Mouse (Mus musculus) thymus, adult 2 months (tissue): Measurements from ENCODE around the gene Pax5. TPM values are rescaled to one million over a fixed set of nuclear protein-coding genes. Genes with fewer than 3 reads are reported as not detected.

Source experiments
- DNase-seq: peaks from one replicate; pipeline ENCODE4 v3.0.0; 2021
- H3K27ac ChIP-seq: fragments of 200-500 bp; 2 replicates; pipeline ENCODE4 v1.5.1; 2012; ENCODE audit warnings: low read length, control low read depth; ENCODE audit not compliant: control insufficient read depth, insufficient read depth
- H3K27me3 ChIP-seq: fragments of 200-500 bp; 2 replicates; pipeline ENCODE4 v1.6.1; 2012; ENCODE audit warnings: mild to moderate bottlenecking, low read length, moderate library complexity, mixed read lengths; ENCODE audit not compliant: control insufficient read depth, insufficient read depth
- H3K36me3 ChIP-seq: fragments of 200-500 bp; 2 replicates; pipeline ENCODE4 v1.6.1; 2012; ENCODE audit warnings: mild to moderate bottlenecking, low read length, moderate library complexity; ENCODE audit not compliant: control insufficient read depth, insufficient read depth
- H3K4me1 ChIP-seq: fragments of 200-500 bp; replicated peaks from 2 replicates; pipeline ENCODE4 v1.6.1; 2012; ENCODE audit warnings: low read length; ENCODE audit not compliant: control insufficient read depth, insufficient read depth
- H3K4me3 ChIP-seq: fragments of 200-500 bp; 2 replicates; pipeline ENCODE4 v1.5.1; 2012; ENCODE audit warnings: mild to moderate bottlenecking, low read length, control low read depth, moderate library complexity; ENCODE audit not compliant: control insufficient read depth, insufficient read depth
- CTCF ChIP-seq: fragments of 200-500 bp; IDR thresholded peaks from 2 replicates; pipeline ENCODE4 v1.5.1; 2012; ENCODE audit warnings: mild to moderate bottlenecking, control low read depth, low read length, moderate library complexity, borderline replicate concordance; ENCODE audit not compliant: control insufficient read depth, poor library complexity, insufficient read depth; ENCODE audit errors: extremely low read depth
- POLR2A ChIP-seq: fragments of 200-500 bp; IDR thresholded peaks from 2 replicates; pipeline ENCODE4 v1.6.1; 2012; ENCODE audit warnings: mild to moderate bottlenecking, low read length, control low read depth, moderate library complexity; ENCODE audit not compliant: control insufficient read depth, poor library complexity, insufficient read depth; ENCODE audit errors: extremely low read depth
- WGBS: fragments of 180-500 bp; shearing (Covaris S2); methylation state at CpG from one replicate; pipeline ENCODE4 v1.1.7; 2018; 5-methylcytosine and 5-hydroxymethylcytosine counted together
- polyA plus RNA-seq: library from polyadenylated mRNA; depleted of rRNA; stranded (reverse); fragments of >200 nt; gene quantifications from 2 replicates; pipeline ENCODE4 v1.2.3, GENCODE M21; 2012

Gene Pax5
- polyA plus RNA-seq, 1 experiment = 2.7 TPM

DNA sequence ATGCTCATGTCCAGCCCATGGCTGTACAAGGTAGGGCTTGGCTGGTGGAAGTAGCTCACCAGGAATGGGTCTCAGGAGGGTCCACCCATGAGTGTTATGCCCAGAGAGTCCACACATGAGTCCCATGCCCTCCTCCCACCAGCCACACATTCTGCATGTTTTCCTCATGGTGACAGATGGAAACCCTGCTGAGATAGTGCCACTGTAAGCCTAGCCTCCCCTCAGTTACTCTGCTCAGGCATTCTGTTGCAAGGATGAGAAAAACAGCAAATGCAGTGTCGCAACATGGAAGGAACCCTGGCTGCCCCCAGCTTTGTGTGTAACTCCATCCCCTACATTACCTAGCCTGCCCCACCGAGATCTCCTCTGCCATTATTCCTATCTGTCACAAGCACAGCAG, 117.2 kb downstream of the Pax5 start:
- Histone ChIP-seq H3K27me3 (no peaks in the 10 kb centered on the region), H3K4me1 (no peaks in the 10 kb centered on the region), H3K36me3 (no peaks in the 10 kb centered on the region), H3K4me3 (no peak overlapping the region), H3K27ac (no peak overlapping the region)
- TF ChIP-seq CTCF (no peak), POLR2A (no peak)
- WGBS = 92% methylated on average over 2 of the region's 2 CpGs
- DNase-seq = no peak

DNA sequence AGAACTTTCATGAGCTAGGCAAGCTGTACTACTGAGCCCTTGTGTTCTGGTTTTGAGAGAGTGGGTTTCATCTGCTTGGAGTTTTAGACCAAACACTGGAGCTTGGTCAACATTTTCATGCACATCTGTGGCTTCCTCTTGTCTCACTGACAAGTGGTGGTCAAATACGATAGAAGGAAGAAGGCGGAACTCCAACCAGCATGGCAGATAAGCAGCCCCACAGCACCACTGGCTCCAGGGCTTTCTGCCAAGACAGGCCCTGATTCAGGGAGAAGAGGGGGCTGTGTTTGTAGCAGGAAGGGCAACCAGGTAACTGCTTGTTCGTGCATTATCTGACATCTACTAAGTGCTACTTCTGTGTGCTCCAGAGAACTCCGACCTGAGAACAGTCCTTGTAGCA, 127.6 kb downstream of the Pax5 start:
- no peaks in the 10 kb centered on the region for H3K27me3 ChIP-seq
- DNase-seq = no peak
- no peak overlapping the region for H3K4me3 ChIP-seq
- WGBS = 54% methylated on average over 4 of the region's 4 CpGs
- no peaks in the 10 kb centered on the region for H3K36me3 ChIP-seq
- H3K27ac ChIP-seq = no peak overlapping the region
- TF ChIP-seq POLR2A = no peak
- no peak for TF ChIP-seq CTCF
- no peaks in the 10 kb centered on the region for H3K4me1 ChIP-seq

DNA sequence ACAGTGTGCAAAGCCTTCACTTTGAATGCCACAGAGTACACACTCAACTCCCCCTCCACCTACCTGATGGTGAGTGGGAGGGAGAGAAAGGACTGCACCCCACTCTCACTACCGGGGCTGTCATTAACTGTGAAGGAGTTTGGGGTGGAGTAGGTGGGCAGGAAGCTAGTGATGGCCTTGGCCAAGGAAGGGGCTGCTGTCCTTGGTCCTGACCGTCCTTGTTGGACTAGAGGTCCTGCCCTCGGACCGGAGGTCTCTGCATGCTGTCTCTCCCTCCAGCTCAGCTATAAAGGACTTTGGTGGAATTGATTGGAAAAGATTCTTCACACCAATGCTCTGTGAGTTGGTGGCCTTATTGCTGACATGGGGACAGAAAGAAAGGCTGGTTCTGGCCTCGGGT, 131.7 kb downstream of the Pax5 start:
- no peaks in the 10 kb centered on the region for H3K4me1 ChIP-seq
- no peaks in the 10 kb centered on the region for H3K36me3 ChIP-seq
- WGBS = 52% methylated on average over 5 of the region's 5 CpGs
- H3K27ac ChIP-seq = no peak overlapping the region
- no peak overlapping the region for H3K4me3 ChIP-seq
- no peak for DNase-seq
- no peak for TF ChIP-seq CTCF
- TF ChIP-seq POLR2A = no peak
- no peaks in the 10 kb centered on the region for H3K27me3 ChIP-seq

DNA sequence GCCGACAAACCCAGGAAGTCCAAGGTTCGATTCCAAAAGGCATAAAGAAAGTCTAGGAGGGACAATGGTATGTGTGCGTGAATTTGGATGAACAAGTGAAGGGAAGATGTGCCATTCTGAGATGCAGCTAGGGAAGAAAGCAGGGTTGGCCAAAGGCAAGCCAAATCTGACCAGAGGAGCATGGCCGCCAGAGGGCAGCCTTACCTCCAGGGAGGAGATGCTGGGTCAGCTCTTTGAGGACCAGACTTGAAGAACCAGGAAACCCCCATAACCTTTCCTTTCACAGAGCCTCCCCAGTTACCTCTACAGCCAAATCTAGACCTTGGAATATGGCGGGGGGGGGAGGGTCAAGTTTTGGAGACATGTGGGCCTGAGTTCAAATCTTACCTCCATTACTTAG, 133.0 kb downstream of the Pax5 start:
- DNase-seq = peak; percentile 26
- TF ChIP-seq POLR2A (no peak), CTCF (peak; percentile 26; the same call in 1 of the 2 replicates)
- Histone ChIP-seq H3K27ac (no peak overlapping the region), H3K27me3 (no peaks in the 10 kb centered on the region), H3K4me1 (no peaks in the 10 kb centered on the region), H3K36me3 (no peaks in the 10 kb centered on the region), H3K4me3 (no peak overlapping the region)
- WGBS = 46% methylated on average over 5 of the region's 5 CpGs

DNA sequence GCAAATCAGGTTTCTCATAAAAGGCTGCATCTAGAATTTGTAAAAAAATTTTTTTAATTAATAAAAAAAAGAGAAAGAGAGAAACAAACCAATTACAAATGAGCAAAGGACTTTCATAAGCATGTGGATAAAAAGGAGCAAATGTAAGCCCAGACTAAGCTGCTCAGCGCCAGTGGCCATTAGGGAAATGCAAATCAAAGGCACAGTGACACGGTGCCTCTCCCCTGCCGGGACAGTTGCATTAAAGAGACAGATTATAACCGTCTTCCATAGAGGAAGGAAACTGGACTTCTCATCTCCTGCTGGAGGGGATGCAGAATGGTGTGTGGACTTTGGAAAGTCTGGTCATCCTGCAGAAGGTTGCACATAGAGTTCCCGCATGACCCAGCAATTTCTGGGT, 133.5 kb downstream of the Pax5 start:
- Histone ChIP-seq H3K4me3 (no peak overlapping the region), H3K36me3 (no peaks in the 10 kb centered on the region), H3K27ac (no peak overlapping the region), H3K27me3 (no peaks in the 10 kb centered on the region), H3K4me1 (no peaks in the 10 kb centered on the region)
- DNase-seq = no peak
- TF ChIP-seq POLR2A = no peak
- no peak for TF ChIP-seq CTCF
- 46% methylated on average over 5 of the region's 5 CpGs for WGBS

DNA sequence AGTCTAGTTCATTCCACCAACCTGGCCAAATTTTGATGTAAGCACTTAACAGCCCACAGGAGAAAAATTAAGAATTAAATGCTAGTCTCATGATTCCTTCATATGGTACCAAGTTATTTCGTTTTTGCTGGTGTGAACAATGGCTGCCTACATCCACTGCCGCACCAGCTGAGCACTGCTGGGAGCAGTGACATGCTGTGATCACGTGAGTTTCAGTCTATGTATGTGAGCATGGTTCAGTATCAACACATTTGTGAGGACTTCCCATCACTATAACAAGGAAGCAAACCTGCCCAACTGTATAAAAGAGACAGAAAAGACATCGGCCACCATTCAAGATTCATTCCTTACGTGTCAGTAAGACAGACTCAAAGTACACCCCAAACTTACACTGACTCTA, 137.3 kb downstream of the Pax5 start:
- DNase-seq = no peak
- TF ChIP-seq CTCF (no peak), POLR2A (no peak)
- 86% methylated on average over 5 of the region's 5 CpGs for WGBS

GRCm38 (mm10) chr4:44572373-44572772, 137.9 kb downstream of the Pax5 start:
- WGBS = 11% methylated on average over 5 of the region's 5 CpGs
- H3K4me1 ChIP-seq = no peaks in the 10 kb centered on the region

More for the DNA sequence above, 137.3 kb downstream of the Pax5 start:
- no peak overlapping the region for H3K27ac ChIP-seq
- H3K4me1 ChIP-seq = no peaks in the 10 kb centered on the region
- H3K4me3 ChIP-seq = no peak overlapping the region
- no peaks in the 10 kb centered on the region for H3K36me3 ChIP-seq
- H3K27me3 ChIP-seq = no peaks in the 10 kb centered on the region

More at GRCm38 (mm10) chr4:44572373-44572772, 137.9 kb downstream of the Pax5 start:
- H3K4me3 ChIP-seq = no peak overlapping the region
- TF ChIP-seq POLR2A = no peak
- DNase-seq = no peak
- H3K36me3 ChIP-seq = no peaks in the 10 kb centered on the region
- no peaks in the 10 kb centered on the region for H3K27me3 ChIP-seq
- H3K27ac ChIP-seq = no peak overlapping the region
